Mouse (Mus musculus) limb, embryonic 12.5 days (tissue): ENCODE results near the gene Cdk14. TPM values are rescaled to one million over a fixed set of nuclear protein-coding genes. Genes with fewer than 3 reads are reported as not detected.

Experiments used
- ATAC-seq: fragments of 200-750 bp; cut with Nextera tagmentation; 2 replicates; pipeline ENCODE4 v1.8.0; 2017; ENCODE audit warnings: low read depth, moderate TSS enrichment; ENCODE audit not compliant: insufficient number of reproducible peaks, insufficient read depth, low FRiP score, low TSS enrichment
- H3K27ac ChIP-seq: fragments of 300-500 bp; sonication (generic); 2 replicates; pipeline ENCODE4 v1.5.1; 2016; ENCODE audit warnings: mild to moderate bottlenecking, moderate library complexity
- H3K27me3 ChIP-seq: fragments of 300-500 bp; sonication (generic); 2 replicates; pipeline ENCODE4 v1.6.1; 2016; ENCODE audit warnings: mild to moderate bottlenecking, moderate library complexity
- H3K36me3 ChIP-seq: fragments of 300-500 bp; sonication (generic); 2 replicates; pipeline ENCODE4 v1.6.1; 2016; ENCODE audit warnings: mild to moderate bottlenecking, moderate library complexity
- H3K4me1 ChIP-seq: fragments of 300-500 bp; sonication (generic); replicated peaks from 2 replicates; pipeline ENCODE4 v1.6.1; 2016
- H3K4me2 ChIP-seq: fragments of 300-500 bp; sonication (generic); 2 replicates; pipeline ENCODE4 v1.6.1; 2016; ENCODE audit warnings: mild to moderate bottlenecking, moderate library complexity
- H3K4me3 ChIP-seq: fragments of 300-500 bp; sonication (generic); replicated peaks from 2 replicates; pipeline ENCODE4 v1.5.1; 2016; ENCODE audit warnings: mild to moderate bottlenecking
- H3K9ac ChIP-seq: fragments of 300-500 bp; sonication (generic); replicated peaks from 2 replicates; pipeline ENCODE4 v1.6.1; 2016; ENCODE audit warnings: mild to moderate bottlenecking, moderate library complexity
- H3K9me3 ChIP-seq: fragments of 300-500 bp; sonication (generic); 2 replicates; pipeline ENCODE4 v1.6.1; 2016; ENCODE audit warnings: mild to moderate bottlenecking, moderate library complexity
- WGBS: fragments of 180-500 bp; shearing (Covaris S2); methylation state at CpG from one replicate; pipeline ENCODE4 v1.1.7; 2016; 5-methylcytosine and 5-hydroxymethylcytosine counted together
- polyA plus RNA-seq: library from polyadenylated mRNA; unstranded; fragments of >200 nt; fragmentation: Nextera tagmentation; extraction: Ambion mirVana; gene quantifications from 2 replicates; pipeline ENCODE4 v1.2.1, GENCODE M21; 2016

The Cdk14 gene
- polyA plus RNA-seq, 1 experiment from 2014 or later = 27.6 TPM

DNA sequence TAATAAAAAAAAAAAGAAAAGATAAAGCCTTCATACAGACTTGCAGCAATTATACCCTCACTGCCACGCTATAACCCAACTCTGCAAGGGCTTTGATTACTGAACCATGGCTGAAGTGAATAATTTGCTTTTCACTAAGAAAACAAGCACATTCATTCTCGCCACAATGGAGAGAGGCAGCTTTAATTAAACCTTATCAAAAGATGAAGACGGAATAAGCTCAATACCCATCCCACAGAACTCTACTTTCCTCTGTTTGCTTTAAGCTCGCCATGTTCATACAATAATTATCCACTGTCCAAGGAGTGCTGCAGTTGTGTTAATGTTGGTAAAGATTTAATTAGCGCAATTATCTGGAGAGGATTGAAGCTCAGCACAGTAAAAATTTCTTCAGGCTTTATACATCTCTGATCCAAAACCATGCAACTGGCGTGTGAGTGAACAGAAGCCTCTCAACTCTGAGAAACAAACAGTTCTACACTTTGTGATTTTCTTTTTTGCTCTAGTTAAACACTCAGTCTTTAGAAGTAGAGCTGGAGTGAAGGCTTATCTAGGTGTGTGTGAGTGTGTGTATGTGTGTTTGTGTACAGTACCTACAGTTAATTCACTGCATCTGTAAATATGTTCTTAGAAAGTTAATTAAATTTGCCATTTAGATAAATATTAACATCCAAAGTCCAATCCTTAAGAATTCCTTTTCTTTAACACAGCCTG is 552.1 kb downstream of the Cdk14 start:
- no peak for ATAC-seq
- Histone ChIP-seq H3K9me3 (no peaks in the 10 kb centered on the region), H3K27me3 (no peaks in the 10 kb centered on the region), H3K9ac (no peak overlapping the region), H3K4me3 (no peak overlapping the region), H3K4me1 (peaks cover 26% of the 10 kb centered on the region), H3K27ac (no peak overlapping the region), H3K4me2 (no peak overlapping the region), H3K36me3 (no peaks in the 10 kb centered on the region)
- WGBS = 73% methylated on average over 6 of the region's 6 CpGs

DNA sequence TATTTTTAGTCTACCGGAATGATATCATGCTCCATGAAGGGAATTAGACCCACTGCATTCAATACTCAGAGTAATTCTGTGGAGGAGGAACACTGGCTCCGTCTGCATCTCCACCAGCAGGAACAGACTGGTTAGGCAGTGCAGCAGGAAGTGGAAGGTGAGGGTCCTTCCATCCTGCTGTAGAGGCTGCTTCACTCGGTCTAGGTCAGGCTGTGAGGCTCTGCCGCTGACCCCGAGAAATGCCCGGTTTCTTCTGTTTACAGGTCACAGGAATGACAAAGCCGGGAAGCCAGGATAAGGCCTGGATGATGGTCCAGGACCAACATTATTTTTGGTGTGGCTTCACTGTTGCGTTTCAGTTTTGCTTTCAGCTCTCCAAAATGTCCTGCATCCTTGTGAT is 553.2 kb downstream of the Cdk14 start:
- H3K27ac ChIP-seq = no peak overlapping the region
- no peaks in the 10 kb centered on the region for H3K9me3 ChIP-seq
- ATAC-seq = no peak
- H3K27me3 ChIP-seq = no peaks in the 10 kb centered on the region
- WGBS = 86% methylated on average over 8 of the region's 8 CpGs
- no peak overlapping the region for H3K4me2 ChIP-seq
- no peak overlapping the region for H3K9ac ChIP-seq
- peaks cover 32% of the 10 kb centered on the region for H3K4me1 ChIP-seq
- no peak overlapping the region for H3K4me3 ChIP-seq
- H3K36me3 ChIP-seq = no peaks in the 10 kb centered on the region

DNA sequence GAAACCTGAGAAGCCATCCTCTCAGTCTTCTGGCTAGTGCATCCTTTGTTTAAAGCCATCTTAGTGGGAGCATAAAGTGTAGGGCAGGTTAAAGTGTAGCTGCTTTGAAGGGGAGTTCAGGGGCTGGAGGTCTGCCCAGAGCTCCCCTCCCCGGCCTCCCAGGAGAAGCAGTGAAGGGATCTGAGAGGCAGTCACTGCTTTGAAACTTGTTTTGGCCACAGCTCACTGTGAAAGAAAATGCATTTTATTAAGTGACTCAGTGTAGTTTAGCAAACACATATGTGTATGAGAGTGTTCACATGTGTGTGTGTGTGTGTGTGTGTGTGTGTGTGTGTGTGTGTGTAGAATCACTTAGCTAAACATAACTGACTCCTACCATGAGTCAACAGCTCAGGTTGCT is 554.0 kb downstream of the Cdk14 start:
- 38% methylated on average over 1 of the region's 1 CpGs for WGBS

DNA sequence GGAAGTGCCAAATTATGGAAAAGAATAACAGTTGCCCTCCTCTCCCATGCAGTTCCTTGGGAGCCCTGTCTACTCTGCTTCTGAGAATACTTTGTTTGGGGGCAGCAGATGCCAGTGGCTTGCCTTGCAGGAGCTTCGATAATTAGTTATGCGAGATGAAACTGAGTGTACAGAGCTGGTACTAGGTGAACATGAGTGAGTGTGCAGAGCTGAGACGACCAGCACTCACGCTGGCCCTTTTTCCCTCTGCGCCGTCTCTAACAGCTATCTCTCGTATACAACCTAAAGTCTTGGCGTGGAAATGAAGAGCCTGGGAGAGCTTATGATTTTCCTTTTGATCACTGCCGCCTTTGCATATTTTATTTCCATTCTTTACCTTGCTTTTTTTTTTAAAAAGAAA is 558.5 kb downstream of the Cdk14 start:
- no peaks in the 10 kb centered on the region for H3K36me3 ChIP-seq
- 82% methylated on average over 9 of the region's 9 CpGs for WGBS
- H3K4me1 ChIP-seq = peaks cover 32% of the 10 kb centered on the region
- no peak overlapping the region for H3K9ac ChIP-seq
- H3K4me3 ChIP-seq = no peak overlapping the region
- no peak overlapping the region for H3K4me2 ChIP-seq
- H3K27ac ChIP-seq = 0 out of 2 replicates have a peak overlapping the region, but pooled peaks have one; percentile 45
- H3K27me3 ChIP-seq = no peaks in the 10 kb centered on the region
- H3K9me3 ChIP-seq = no peaks in the 10 kb centered on the region
- no peak for ATAC-seq

More for the DNA sequence above, 554.0 kb downstream of the Cdk14 start:
- Histone ChIP-seq H3K9ac (no peak overlapping the region), H3K36me3 (no peaks in the 10 kb centered on the region), H3K27ac (peak overlapping the region; percentile 31; the same call in 1 of the 2 replicates), H3K4me1 (peaks cover 40% of the 10 kb centered on the region), H3K4me2 (no peak overlapping the region), H3K9me3 (no peaks in the 10 kb centered on the region), H3K27me3 (no peaks in the 10 kb centered on the region), H3K4me3 (no peak overlapping the region)
- ATAC-seq = no peak

DNA sequence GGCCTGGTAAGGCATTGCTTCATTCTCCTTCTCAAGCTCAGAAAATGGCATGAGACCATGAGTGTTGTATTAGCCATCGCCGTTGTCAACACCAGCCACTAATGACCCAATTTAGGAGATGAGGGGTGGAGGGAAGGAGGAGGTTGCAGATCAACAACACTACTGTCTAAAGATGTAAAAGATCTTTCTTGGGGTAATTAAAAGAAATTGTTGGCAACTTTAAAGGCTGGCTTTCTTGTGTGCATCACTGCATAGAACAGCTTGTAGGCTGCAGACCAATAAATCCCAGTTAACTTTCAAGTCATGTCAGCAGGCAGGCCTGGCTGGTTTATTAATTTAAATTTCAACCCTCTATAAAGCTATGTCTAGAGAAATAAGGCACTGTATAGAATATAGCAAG is 559.0 kb downstream of the Cdk14 start:
- H3K4me2 ChIP-seq = no peak overlapping the region
- H3K9me3 ChIP-seq = no peaks in the 10 kb centered on the region
- H3K27me3 ChIP-seq = no peaks in the 10 kb centered on the region
- no peak for ATAC-seq
- peaks cover 30% of the 10 kb centered on the region for H3K4me1 ChIP-seq
- no peak overlapping the region for H3K27ac ChIP-seq
- no peaks in the 10 kb centered on the region for H3K36me3 ChIP-seq
- no peak overlapping the region for H3K4me3 ChIP-seq
- 54% methylated on average over 2 of the region's 2 CpGs for WGBS
- H3K9ac ChIP-seq = no peak overlapping the region

DNA sequence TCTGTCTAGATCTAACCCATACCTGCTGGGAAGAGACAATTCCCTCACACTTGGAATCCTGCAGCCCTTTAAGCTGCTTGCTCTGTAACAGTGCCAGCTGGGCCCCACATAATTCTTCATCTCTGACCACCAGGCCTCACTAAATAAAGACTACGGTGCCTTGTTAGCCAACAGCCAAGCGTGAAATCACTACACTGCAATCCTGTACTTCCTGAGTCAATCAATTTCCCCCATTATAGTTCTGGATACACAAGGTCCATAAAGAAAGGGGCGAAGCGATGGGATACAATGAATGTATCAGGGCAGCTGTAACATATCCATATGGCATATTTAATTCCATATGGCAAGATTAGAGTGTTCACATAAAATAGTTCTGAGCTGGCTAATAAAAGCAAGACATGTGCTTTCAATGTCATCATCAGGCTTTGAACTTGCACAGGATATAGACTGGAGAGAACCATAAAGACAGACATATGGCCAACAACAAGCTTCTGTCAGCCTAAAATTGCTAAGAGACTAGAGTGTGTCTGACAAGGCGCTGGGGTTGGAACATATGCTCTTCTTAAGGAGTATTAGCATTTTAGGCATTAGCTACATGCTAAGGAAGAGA is 562.0 kb downstream of the Cdk14 start:
- no peak overlapping the region for H3K4me3 ChIP-seq
- peak overlapping the region; percentile 17; the same call in 1 of the 2 replicates for H3K27ac ChIP-seq
- no peaks in the 10 kb centered on the region for H3K36me3 ChIP-seq
- H3K4me1 ChIP-seq = peaks cover 26% of the 10 kb centered on the region; the same call in 1 of the 2 replicates
- H3K27me3 ChIP-seq = no peaks in the 10 kb centered on the region
- no peak overlapping the region for H3K4me2 ChIP-seq
- H3K9me3 ChIP-seq = no peaks in the 10 kb centered on the region
- peak; percentile 84 for ATAC-seq
- H3K9ac ChIP-seq = no peak overlapping the region
- 16% methylated on average over 5 of the region's 5 CpGs for WGBS

DNA sequence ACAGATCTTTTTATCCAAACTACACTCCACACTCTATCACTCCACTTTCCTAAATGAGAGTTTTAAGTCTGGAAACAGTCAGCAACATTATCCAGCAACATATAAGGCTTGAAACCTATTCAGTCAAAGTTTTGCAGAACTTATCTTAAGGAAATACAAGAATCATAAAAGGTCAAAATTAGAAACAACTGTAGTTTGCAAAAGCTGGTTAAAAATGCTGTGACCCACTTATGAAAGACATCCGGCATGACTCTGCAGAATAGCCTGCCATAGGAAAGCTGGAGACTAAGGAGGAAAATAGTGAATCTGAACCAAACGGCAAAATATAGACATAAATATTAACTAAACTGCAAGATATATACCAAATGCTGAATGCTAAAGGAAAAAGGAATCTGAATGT is 566.6 kb downstream of the Cdk14 start:
- Histone ChIP-seq H3K4me1 (peaks cover 7% of the 10 kb centered on the region; the same call in 1 of the 2 replicates), H3K9me3 (no peaks in the 10 kb centered on the region), H3K4me2 (no peak overlapping the region), H3K36me3 (no peaks in the 10 kb centered on the region), H3K4me3 (no peak overlapping the region), H3K27ac (no peak overlapping the region), H3K27me3 (no peaks in the 10 kb centered on the region), H3K9ac (no peak overlapping the region)
- 71% methylated on average over 2 of the region's 2 CpGs for WGBS
- ATAC-seq = no peak

DNA sequence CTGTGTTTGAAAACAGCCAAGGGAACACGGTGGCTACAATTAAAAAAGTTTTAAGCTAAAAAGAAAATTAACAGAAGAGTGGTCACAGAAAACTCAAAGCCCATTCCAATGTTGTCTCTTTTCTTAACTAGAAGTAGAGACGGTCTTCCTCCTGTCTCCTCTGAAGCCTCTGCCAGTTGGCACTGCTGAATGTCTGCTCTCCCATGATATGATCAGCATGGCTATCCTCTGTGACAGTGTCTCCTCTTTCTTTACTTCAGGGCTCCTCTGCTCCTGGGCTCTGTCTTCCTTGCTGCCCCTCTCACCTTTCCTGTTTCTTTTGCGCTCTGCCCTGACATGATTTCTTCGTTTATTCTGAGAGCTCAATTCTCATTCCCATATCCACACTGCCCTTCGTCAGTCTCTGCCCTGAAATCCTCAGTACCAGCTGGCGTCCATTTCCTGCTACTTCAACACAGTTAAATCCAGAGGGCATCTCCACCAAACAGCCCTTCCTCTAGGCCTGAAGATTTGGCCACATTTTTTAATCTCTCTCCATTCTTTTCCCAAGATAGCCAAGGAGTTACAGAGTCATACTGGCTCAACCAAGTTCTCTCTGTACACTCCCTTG is 567.3 kb downstream of the Cdk14 start:
- Histone ChIP-seq H3K4me1 (peaks cover under 1% of the 10 kb centered on the region; the same call in 1 of the 2 replicates), H3K4me3 (no peak overlapping the region), H3K27ac (no peak overlapping the region), H3K27me3 (no peaks in the 10 kb centered on the region), H3K36me3 (no peaks in the 10 kb centered on the region), H3K9ac (no peak overlapping the region), H3K4me2 (no peak overlapping the region), H3K9me3 (no peaks in the 10 kb centered on the region)
- no peak for ATAC-seq
- 79% methylated on average over 6 of the region's 6 CpGs for WGBS

DNA sequence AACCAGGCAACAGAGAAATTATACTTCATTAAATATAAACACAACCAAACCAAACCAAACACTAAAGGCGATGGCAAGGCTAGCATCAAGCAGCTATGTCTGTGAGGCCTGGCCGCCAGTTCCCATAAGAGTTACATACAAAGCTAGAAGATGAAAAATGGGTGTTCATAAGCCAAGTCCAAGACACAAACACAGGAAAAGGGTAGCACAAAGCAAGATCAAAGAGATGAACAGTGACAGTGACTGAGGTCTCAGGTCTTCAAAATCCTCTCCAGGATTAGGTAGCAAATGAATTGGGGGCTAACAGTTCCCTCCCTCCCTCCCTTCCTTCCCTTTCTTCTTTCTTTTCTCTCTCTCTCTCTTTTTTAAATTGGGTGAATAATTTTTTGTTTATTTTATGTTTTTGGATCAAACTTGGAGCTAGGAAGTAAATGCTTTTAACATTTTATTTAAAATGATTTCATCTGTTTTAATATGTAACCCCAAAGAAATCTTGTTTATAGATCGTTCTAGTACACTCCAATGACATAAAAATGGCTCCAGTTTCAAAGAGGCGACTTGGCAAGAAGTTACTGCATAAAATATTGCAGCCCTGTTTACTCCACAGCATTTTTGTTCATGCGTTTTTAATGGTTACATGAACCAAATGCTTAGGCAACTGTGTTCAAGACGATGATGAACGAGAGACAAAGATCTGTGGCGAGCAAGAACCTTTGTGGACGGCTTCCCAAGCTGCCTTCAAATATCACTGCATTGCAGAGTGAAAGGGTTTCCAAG is 568.0 kb downstream of the Cdk14 start:
- no peaks in the 10 kb centered on the region for H3K27me3 ChIP-seq
- H3K36me3 ChIP-seq = no peaks in the 10 kb centered on the region
- no peak overlapping the region for H3K4me2 ChIP-seq
- H3K9me3 ChIP-seq = no peaks in the 10 kb centered on the region
- WGBS = 86% methylated on average over 9 of the region's 9 CpGs
- H3K9ac ChIP-seq = no peak overlapping the region
- no peak overlapping the region for H3K27ac ChIP-seq
- H3K4me3 ChIP-seq = no peak overlapping the region
- ATAC-seq = no peak
- H3K4me1 ChIP-seq = no peaks in the 10 kb centered on the region

DNA sequence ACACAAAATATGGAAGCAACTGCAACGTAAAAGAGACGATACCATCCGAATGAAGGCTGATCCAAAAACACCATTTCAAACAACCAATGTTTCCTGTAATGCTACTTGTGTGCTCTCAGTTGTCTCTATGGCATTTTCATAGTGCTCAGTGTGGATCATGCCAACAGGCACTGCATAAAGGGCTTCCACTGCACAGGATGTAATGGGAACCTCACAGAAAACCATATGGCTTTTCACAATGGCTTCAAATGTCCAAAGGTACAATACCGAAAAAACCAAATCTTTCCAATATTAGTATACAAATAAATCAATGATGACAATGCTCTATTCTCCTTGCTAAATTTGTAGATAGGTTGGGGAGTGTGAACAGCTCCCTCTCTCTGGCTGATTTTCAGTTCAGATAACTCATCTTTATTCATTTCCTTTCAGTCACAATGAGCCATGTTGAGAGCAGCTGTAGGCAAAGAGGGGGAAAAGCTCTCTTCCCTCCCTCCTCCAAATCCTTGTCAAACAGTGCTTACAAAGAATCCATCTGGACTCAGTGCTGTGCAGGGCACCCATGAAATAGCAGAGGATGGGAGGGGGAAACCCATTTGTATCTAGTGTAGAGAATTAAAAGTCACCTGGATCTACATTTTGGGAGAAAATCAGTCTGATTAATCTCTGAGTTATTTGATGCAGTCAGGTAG is 568.7 kb downstream of the Cdk14 start:
- ATAC-seq = no peak
- Histone ChIP-seq H3K9ac (no peak overlapping the region), H3K4me3 (no peak overlapping the region), H3K4me2 (no peak overlapping the region), H3K27me3 (no peaks in the 10 kb centered on the region), H3K4me1 (no peaks in the 10 kb centered on the region), H3K9me3 (no peaks in the 10 kb centered on the region), H3K27ac (no peak overlapping the region), H3K36me3 (no peaks in the 10 kb centered on the region)
- 92% methylated on average over 4 of the region's 4 CpGs for WGBS
